Mouse (Mus musculus) liver, postnatal 0 days (tissue): Measurements from ENCODE around the gene Lcn3. TPM values are rescaled to one million over a fixed set of nuclear protein-coding genes. Genes with fewer than 3 reads are reported as not detected.

Experiments
- ATAC-seq: fragments of 200-750 bp; cut with Nextera tagmentation; 2 replicates; pipeline ENCODE4 v1.8.0; 2017; ENCODE audit warnings: mild to moderate bottlenecking, moderate library complexity
- DNase-seq: peaks from one replicate; pipeline ENCODE4 v3.0.0-alpha.2; 2016
- H3K27ac ChIP-seq: fragments of 300-500 bp; sonication (generic); 2 replicates; pipeline ENCODE4 v1.5.1; 2014; ENCODE audit warnings: antibody characterized with exemption, moderate library complexity, mild to moderate bottlenecking, low read depth
- H3K27me3 ChIP-seq: fragments of 300-500 bp; sonication (generic); 2 replicates; pipeline ENCODE4 v1.6.1; 2014; ENCODE audit warnings: low read length, control low read depth, mixed read lengths; ENCODE audit not compliant: insufficient read depth
- H3K36me3 ChIP-seq: fragments of 300-500 bp; sonication (generic); replicated peaks from 2 replicates; pipeline ENCODE4 v1.6.1; 2014; ENCODE audit warnings: mild to moderate bottlenecking, control low read depth, low read length, moderate library complexity, mixed read lengths; ENCODE audit not compliant: insufficient read depth
- H3K4me1 ChIP-seq: fragments of 300-500 bp; sonication (generic); 2 replicates; pipeline ENCODE4 v1.6.1; 2014; ENCODE audit warnings: antibody characterized with exemption, mild to moderate bottlenecking, control low read depth; ENCODE audit not compliant: insufficient read depth
- H3K4me2 ChIP-seq: fragments of 300-500 bp; sonication (generic); 2 replicates; pipeline ENCODE4 v1.6.1; 2014; ENCODE audit warnings: low read depth, mild to moderate bottlenecking, low read length, moderate library complexity, mixed read lengths
- H3K4me3 ChIP-seq: fragments of 300-500 bp; sonication (generic); 2 replicates; pipeline ENCODE4 v1.5.1; 2014; ENCODE audit warnings: low read depth, low read length
- H3K9ac ChIP-seq: fragments of 300-500 bp; sonication (generic); replicated peaks from 2 replicates; pipeline ENCODE4 v1.6.1; 2014; ENCODE audit warnings: mild to moderate bottlenecking, moderate library complexity
- H3K9me3 ChIP-seq: fragments of 300-500 bp; sonication (generic); 2 replicates; pipeline ENCODE4 v1.6.1; 2016; ENCODE audit warnings: mild to moderate bottlenecking, control low read depth, low read length, mixed read lengths
- CTCF ChIP-seq: sonication (generic); IDR thresholded peaks from 2 replicates; pipeline ENCODE4 v1.5.1; 2016; ENCODE audit warnings: antibody characterized with exemption, low read depth
- EP300 ChIP-seq: IDR thresholded peaks from 2 replicates; pipeline ENCODE4 v1.6.1; 2016; ENCODE audit warnings: antibody characterized with exemption, low read depth, mild to moderate bottlenecking
- WGBS: fragments of 180-500 bp; shearing (Covaris S2); extraction: QIAGEN DNeasy Blood & Tissue Kit; methylation state at CpG from one replicate; pipeline ENCODE4 v1.1.7; 2014; ENCODE audit not compliant: insufficient replicate concordance; 5-methylcytosine and 5-hydroxymethylcytosine counted together
- polyA plus RNA-seq: library from polyadenylated mRNA; unstranded; fragments of >200 nt; fragmentation: Nextera tagmentation; extraction: Ambion mirVana; gene quantifications from 2 replicates; pipeline ENCODE4 v1.2.1, GENCODE M21; 2015

Lcn3 gene
- polyA plus RNA-seq, 1 experiment from 2014 or later: not detected

- H3K4me2 ChIP-seq: no peak overlapping the region
- no peaks in the 10 kb centered on the region for H3K27me3 ChIP-seq
- no peaks in the 10 kb centered on the region for H3K9me3 ChIP-seq
- no peak for ATAC-seq
- H3K4me3 ChIP-seq: no peak overlapping the region
- WGBS: 56% methylated on average over 4 of the region's 4 CpGs
- no peak for DNase-seq
- no peak overlapping the region for H3K27ac ChIP-seq
- H3K36me3 ChIP-seq: no peaks in the 10 kb centered on the region
- TF ChIP-seq EP300 (no peak), CTCF (no peak)
- H3K4me1 ChIP-seq: no peaks in the 10 kb centered on the region
- H3K9ac ChIP-seq: no peak overlapping the region
Measured at GRCm38 (mm10) chr2:25758064-25758625, 7.2 kb upstream of the Lcn3 start.

DNA sequence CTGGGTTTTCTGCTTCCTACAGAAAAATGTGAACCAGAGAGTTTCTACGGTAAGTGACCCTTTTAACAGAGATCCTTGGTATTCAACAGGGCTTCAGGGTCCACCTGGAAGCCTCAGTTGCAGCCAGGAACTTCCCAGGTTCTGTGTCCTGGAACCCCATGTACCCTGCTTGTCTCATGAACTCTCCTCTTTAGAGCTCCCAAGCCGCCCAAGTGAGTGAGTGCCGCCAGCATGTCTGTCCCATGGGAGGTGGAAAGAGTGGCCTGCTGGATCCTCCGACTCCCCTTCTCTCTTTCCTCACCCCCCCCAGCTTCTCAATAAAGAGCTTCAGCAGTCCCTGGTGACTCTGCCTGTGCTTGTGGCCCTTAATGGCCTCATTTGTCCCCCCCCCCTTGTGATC is 2.4 kb downstream of the Lcn3 start:
- no peaks in the 10 kb centered on the region for H3K27me3 ChIP-seq
- no peak overlapping the region for H3K27ac ChIP-seq
- DNase-seq (no peak), ATAC-seq (no peak)
- no peak overlapping the region for H3K9ac ChIP-seq
- no peak overlapping the region for H3K4me2 ChIP-seq
- no peaks in the 10 kb centered on the region for H3K9me3 ChIP-seq
- H3K36me3 ChIP-seq: no peaks in the 10 kb centered on the region
- no peaks in the 10 kb centered on the region for H3K4me1 ChIP-seq
- no peak for TF ChIP-seq CTCF
- no peak for TF ChIP-seq EP300
- H3K4me3 ChIP-seq: no peak overlapping the region
- WGBS: 71% methylated on average over 4 of the region's 4 CpGs

DNA sequence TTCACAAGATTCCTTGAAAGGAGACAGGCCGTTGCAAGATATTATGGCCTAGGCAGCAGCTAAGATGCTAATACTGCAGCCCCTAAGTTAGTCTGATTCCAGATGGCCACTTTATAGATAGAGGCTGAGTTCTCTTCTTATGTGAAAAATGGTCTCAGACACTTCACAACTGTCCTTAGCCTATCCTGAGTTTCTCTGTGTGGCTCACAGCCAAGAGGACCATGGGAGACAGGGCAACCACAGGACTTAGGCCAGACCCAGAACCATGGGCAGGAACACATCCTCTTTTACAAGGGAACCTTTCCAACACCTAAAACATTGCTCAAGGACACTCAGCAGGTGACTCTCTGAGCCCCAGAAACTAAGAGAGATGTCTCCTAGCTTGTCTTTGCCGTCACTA is 8.1 kb downstream of the Lcn3 start:
- Histone ChIP-seq H3K4me1 (no peaks in the 10 kb centered on the region), H3K4me2 (no peak overlapping the region), H3K4me3 (no peak overlapping the region), H3K36me3 (no peaks in the 10 kb centered on the region), H3K27ac (no peak overlapping the region), H3K9ac (no peak overlapping the region), H3K9me3 (no peaks in the 10 kb centered on the region), H3K27me3 (no peaks in the 10 kb centered on the region)
- ATAC-seq (no peak), DNase-seq (no peak)
- 87% methylated on average over 2 of the region's 2 CpGs for WGBS
- no peak for TF ChIP-seq CTCF
- no peak for TF ChIP-seq EP300

GRCm38 (mm10) chr2:25774640-25775039 is 9.3 kb downstream of the Lcn3 start:
- TF ChIP-seq CTCF (no peak), EP300 (no peak)
- H3K27me3 ChIP-seq: no peaks in the 10 kb centered on the region
- WGBS: 60% methylated on average over 2 of the region's 2 CpGs
- H3K4me1 ChIP-seq: no peaks in the 10 kb centered on the region
- H3K9me3 ChIP-seq: no peaks in the 10 kb centered on the region
- no peak overlapping the region for H3K4me3 ChIP-seq
- DNase-seq (no peak), ATAC-seq (no peak)
- H3K27ac ChIP-seq: no peak overlapping the region
- no peak overlapping the region for H3K4me2 ChIP-seq
- no peak overlapping the region for H3K9ac ChIP-seq
- no peaks in the 10 kb centered on the region for H3K36me3 ChIP-seq

DNA sequence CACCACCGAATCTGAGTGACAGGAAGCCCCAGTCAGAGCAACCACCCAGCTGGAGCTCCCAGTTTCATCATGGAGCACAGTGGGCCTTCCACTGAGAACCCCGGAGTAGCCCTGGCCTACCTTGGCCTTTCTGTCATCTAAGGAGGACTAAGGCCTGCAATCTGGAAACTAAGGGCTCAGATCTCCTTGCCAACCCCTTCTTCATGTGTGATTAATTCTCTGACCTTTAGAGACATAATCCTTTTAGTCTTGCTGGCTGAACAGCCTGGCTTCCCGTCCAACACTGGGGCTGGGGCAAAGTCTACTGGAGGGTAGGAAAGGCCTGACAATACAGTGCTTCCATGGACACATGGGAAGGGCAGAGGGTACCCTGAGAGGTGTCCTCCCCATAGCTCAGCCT is 10.6 kb downstream of the Lcn3 start:
- no peak overlapping the region for H3K9ac ChIP-seq
- TF ChIP-seq EP300: no peak
- no peak for TF ChIP-seq CTCF
- H3K36me3 ChIP-seq: no peaks in the 10 kb centered on the region
- 73% methylated on average over 3 of the region's 3 CpGs for WGBS
- no peak overlapping the region for H3K4me2 ChIP-seq
- DNase-seq (no peak), ATAC-seq (no peak)
- no peaks in the 10 kb centered on the region for H3K4me1 ChIP-seq
- no peak overlapping the region for H3K4me3 ChIP-seq
- no peak overlapping the region for H3K27ac ChIP-seq
- no peaks in the 10 kb centered on the region for H3K9me3 ChIP-seq
- no peaks in the 10 kb centered on the region for H3K27me3 ChIP-seq

- no peaks in the 10 kb centered on the region for H3K4me1 ChIP-seq
- H3K9me3 ChIP-seq: no peaks in the 10 kb centered on the region
- no peaks in the 10 kb centered on the region for H3K27me3 ChIP-seq
- ATAC-seq (no peak), DNase-seq (no peak)
- TF ChIP-seq EP300 (no peak), CTCF (no peak)
- WGBS: 68% methylated on average over 1 of the region's 1 CpGs
- no peak within 1 kb of the TSS for H3K4me2 ChIP-seq
- no peak within 1 kb of the TSS for H3K9ac ChIP-seq
- H3K4me3 ChIP-seq: no peak within 1 kb of the TSS
- no peaks in the 10 kb centered on the region for H3K36me3 ChIP-seq
- H3K27ac ChIP-seq: no peak within 1 kb of the TSS
Measured at GRCm38 (mm10) chr2:25776717-25777116, 11.3 kb downstream of the Lcn3 start, which contains the start of gene Lcn11. Gene Lcn11 (plus strand): TSS chr2:25777017.

- H3K4me3 ChIP-seq: no peak overlapping the region
- no peak for ATAC-seq
- no peaks in the 10 kb centered on the region for H3K9me3 ChIP-seq
- no peak for DNase-seq
- H3K27me3 ChIP-seq: 0 out of 2 replicates have a peak, but pooled peaks cover 1% of the 10 kb centered on the region
- H3K36me3 ChIP-seq: no peaks in the 10 kb centered on the region
- H3K4me2 ChIP-seq: no peak overlapping the region
- no peaks in the 10 kb centered on the region for H3K4me1 ChIP-seq
- no peak for TF ChIP-seq CTCF
- TF ChIP-seq EP300: no peak
- H3K9ac ChIP-seq: no peak overlapping the region
- 72% methylated on average over 9 of the region's 9 CpGs for WGBS
- H3K27ac ChIP-seq: no peak overlapping the region
Measured at GRCm38 (mm10) chr2:25779076-25779475, 13.7 kb downstream of the Lcn3 start.
